Mouse (Mus musculus) kidney, embryonic 16.5 days (tissue): ENCODE data around the gene Id2. TPM values are rescaled to one million over a fixed set of nuclear protein-coding genes. Genes with fewer than 3 reads are reported as not detected.

ENCODE experiments used
- ATAC-seq: fragments of 200-750 bp; cut with Nextera tagmentation; 2 replicates; pipeline ENCODE4 v1.8.0; 2017; ENCODE audit warnings: moderate TSS enrichment; ENCODE audit not compliant: low FRiP score, low TSS enrichment
- H3K27ac ChIP-seq: fragments of 300-500 bp; sonication (generic); 2 replicates; pipeline ENCODE4 v1.5.1; 2014; ENCODE audit warnings: low read length
- H3K27me3 ChIP-seq: fragments of 300-500 bp; sonication (generic); 2 replicates; pipeline ENCODE4 v1.6.1; 2014; ENCODE audit warnings: low read length, control low read depth, mixed read lengths; ENCODE audit not compliant: insufficient read depth
- H3K36me3 ChIP-seq: fragments of 300-500 bp; sonication (generic); 2 replicates; pipeline ENCODE4 v1.6.1; 2014; ENCODE audit warnings: low read length, control low read depth, mixed read lengths; ENCODE audit not compliant: insufficient read depth
- H3K4me1 ChIP-seq: fragments of 300-500 bp; sonication (generic); 2 replicates; pipeline ENCODE4 v1.6.1; 2014; ENCODE audit warnings: low read length, control low read depth, mixed read lengths; ENCODE audit not compliant: insufficient read depth
- H3K4me2 ChIP-seq: fragments of 300-500 bp; sonication (generic); replicated peaks from 2 replicates; pipeline ENCODE4 v1.6.1; 2014; ENCODE audit warnings: low read depth, low read length
- H3K4me3 ChIP-seq: fragments of 300-500 bp; sonication (generic); 2 replicates; pipeline ENCODE4 v1.5.1; 2014; ENCODE audit warnings: mild to moderate bottlenecking, low read length
- H3K9ac ChIP-seq: fragments of 300-500 bp; sonication (generic); replicated peaks from 2 replicates; pipeline ENCODE4 v1.6.1; 2014; ENCODE audit warnings: low read length
- H3K9me3 ChIP-seq: fragments of 300-500 bp; sonication (generic); 2 replicates; pipeline ENCODE4 v1.6.1; 2016; ENCODE audit warnings: low read length, control low read depth
- WGBS: fragments of 180-500 bp; shearing (Covaris S2); extraction: QIAGEN DNeasy Blood & Tissue Kit; methylation state at CpG from one replicate; pipeline ENCODE4 v1.1.7; 2014; 5-methylcytosine and 5-hydroxymethylcytosine counted together
- polyA plus RNA-seq: library from polyadenylated mRNA; unstranded; fragments of >200 nt; fragmentation: Nextera tagmentation; extraction: Ambion mirVana; gene quantifications from 2 replicates; pipeline ENCODE4 v1.2.1, GENCODE M21; 2015

Id2 gene
- polyA plus RNA-seq, 1 experiment from 2014 or later, result 474 TPM

GRCm38 (mm10) chr12:25099313-25099562 is 2.3 kb upstream of the Id2 start:
- H3K4me2 ChIP-seq, result peak overlapping the region; percentile 94
- no peaks in the 10 kb centered on the region for H3K36me3 ChIP-seq
- 2% methylated on average over 9 of the region's 9 CpGs for WGBS
- H3K4me3 ChIP-seq, result peak overlapping the region; percentile 89
- peak overlapping the region; percentile 85 for H3K9ac ChIP-seq
- H3K9me3 ChIP-seq, result no peaks in the 10 kb centered on the region
- no peaks in the 10 kb centered on the region for H3K27me3 ChIP-seq
- ATAC-seq, result peak; percentile 29
- H3K4me1 ChIP-seq, result peaks cover 41% of the 10 kb centered on the region
- H3K27ac ChIP-seq, result peak overlapping the region; percentile 100

- Histone ChIP-seq H3K4me2 (peak overlapping the region; percentile 94), H3K9ac (peak overlapping the region; percentile 85), H3K27ac (peak overlapping the region; percentile 100), H3K9me3 (no peaks in the 10 kb centered on the region), H3K27me3 (no peaks in the 10 kb centered on the region), H3K36me3 (no peaks in the 10 kb centered on the region), H3K4me1 (peaks cover 36% of the 10 kb centered on the region), H3K4me3 (peak overlapping the region; percentile 89)
- under 1% methylated on average over 61 of the region's 61 CpGs for WGBS
- ATAC-seq, result peak; percentile 83
Measured at GRCm38 (mm10) chr12:25098561-25099312, 1.8 kb upstream of the Id2 start.

- H3K4me2 ChIP-seq, result peak overlapping the region; percentile 94
- no peaks in the 10 kb centered on the region for H3K36me3 ChIP-seq
- H3K9ac ChIP-seq, result peak overlapping the region; percentile 85
- peak overlapping the region; percentile 89 for H3K4me3 ChIP-seq
- no peak for ATAC-seq
- H3K27me3 ChIP-seq, result no peaks in the 10 kb centered on the region
- H3K4me1 ChIP-seq, result peaks cover 37% of the 10 kb centered on the region
- no peaks in the 10 kb centered on the region for H3K9me3 ChIP-seq
- peak overlapping the region; percentile 100 for H3K27ac ChIP-seq
- WGBS, result 0% methylated on average over 7 of the region's 10 CpGs
Measured at GRCm38 (mm10) chr12:25098161-25098550, 1.2 kb upstream of the Id2 start.

GRCm38 (mm10) chr12:25097210-25098160 is 545 bp upstream of the Id2 start:
- Histone ChIP-seq H3K27me3 (no peaks in the 10 kb centered on the region), H3K4me2 (peak overlapping the region; percentile 94), H3K4me3 (peak overlapping the region; percentile 89), H3K9ac (peak overlapping the region; percentile 85), H3K9me3 (no peaks in the 10 kb centered on the region), H3K4me1 (peaks cover 44% of the 10 kb centered on the region), H3K36me3 (no peaks in the 10 kb centered on the region), H3K27ac (peak overlapping the region; percentile 100)
- WGBS, result 4% methylated on average over 28 of the region's 28 CpGs
- no peak for ATAC-seq

GRCm38 (mm10) chr12:25096640-25097051 is 294 bp downstream of the Id2 start:
- WGBS, result under 1% methylated on average over 15 of the region's 15 CpGs
- Histone ChIP-seq H3K27ac (peak overlapping the region; percentile 100), H3K9me3 (no peaks in the 10 kb centered on the region), H3K4me3 (peak overlapping the region; percentile 89), H3K27me3 (no peaks in the 10 kb centered on the region), H3K4me1 (peaks cover 44% of the 10 kb centered on the region), H3K4me2 (peak overlapping the region; percentile 94), H3K9ac (peak overlapping the region; percentile 76), H3K36me3 (no peaks in the 10 kb centered on the region)
- no peak for ATAC-seq

GRCm38 (mm10) chr12:25095974-25096639 is 833 bp downstream of the Id2 start:
- peak; percentile 90 for ATAC-seq
- peaks cover 39% of the 10 kb centered on the region for H3K4me1 ChIP-seq
- 0% methylated on average over 41 of the region's 41 CpGs for WGBS

GRCm38 (mm10) chr12:25095538-25095937 is 1.4 kb downstream of the Id2 start:
- Histone ChIP-seq H3K27ac (peak overlapping the region; percentile 86), H3K36me3 (no peaks in the 10 kb centered on the region), H3K4me2 (peak overlapping the region; percentile 94), H3K4me3 (peak overlapping the region; percentile 89), H3K4me1 (peaks cover 35% of the 10 kb centered on the region), H3K9ac (peak overlapping the region; percentile 92), H3K27me3 (no peaks in the 10 kb centered on the region), H3K9me3 (no peaks in the 10 kb centered on the region)
- 0% methylated on average over 19 of the region's 19 CpGs for WGBS
- no peak for ATAC-seq

More at GRCm38 (mm10) chr12:25095974-25096639, 833 bp downstream of the Id2 start:
- peak overlapping the region; percentile 92 for H3K9ac ChIP-seq
- H3K36me3 ChIP-seq, result no peaks in the 10 kb centered on the region
- H3K4me3 ChIP-seq, result peak overlapping the region; percentile 89
- H3K27ac ChIP-seq, result peak overlapping the region; percentile 100
- no peaks in the 10 kb centered on the region for H3K9me3 ChIP-seq
- H3K27me3 ChIP-seq, result no peaks in the 10 kb centered on the region
- peak overlapping the region; percentile 94 for H3K4me2 ChIP-seq

GRCm38 (mm10) chr12:25094621-25095521 is 2.1 kb downstream of the Id2 start:
- H3K4me2 ChIP-seq, result peak overlapping the region; percentile 94
- H3K4me3 ChIP-seq, result peak overlapping the region; percentile 89
- no peak for ATAC-seq
- H3K4me1 ChIP-seq, result peaks cover 35% of the 10 kb centered on the region
- under 1% methylated on average over 22 of the region's 22 CpGs for WGBS
- H3K36me3 ChIP-seq, result no peaks in the 10 kb centered on the region
- H3K9ac ChIP-seq, result peak overlapping the region; percentile 92
- H3K27me3 ChIP-seq, result no peaks in the 10 kb centered on the region
- peak overlapping the region; percentile 86 for H3K27ac ChIP-seq
- H3K9me3 ChIP-seq, result no peaks in the 10 kb centered on the region
